Mouse (Mus musculus) lung, embryonic 15.5 days (tissue): ENCODE data around the gene Arhgap19. TPM values are rescaled to one million over a fixed set of nuclear protein-coding genes. Genes with fewer than 3 reads are reported as not detected.

Experiments used
- ATAC-seq: fragments of 200-750 bp; cut with Nextera tagmentation; 2 replicates; pipeline ENCODE4 v1.8.0; 2017; ENCODE audit warnings: moderate number of reproducible peaks, borderline replicate concordance; ENCODE audit not compliant: low FRiP score, low TSS enrichment; ENCODE audit errors: extremely low read depth
- H3K27ac ChIP-seq: fragments of 300-500 bp; sonication (generic); 2 replicates; pipeline ENCODE4 v1.5.1; 2015; ENCODE audit warnings: moderate library complexity, mild to moderate bottlenecking, inconsistent platforms
- H3K27me3 ChIP-seq: fragments of 300-500 bp; sonication (generic); 2 replicates; pipeline ENCODE4 v1.6.1; 2015; ENCODE audit warnings: inconsistent platforms
- H3K36me3 ChIP-seq: fragments of 300-500 bp; sonication (generic); 2 replicates; pipeline ENCODE4 v1.6.1; 2015; ENCODE audit warnings: inconsistent platforms
- H3K4me1 ChIP-seq: fragments of 300-500 bp; sonication (generic); 2 replicates; pipeline ENCODE4 v1.6.1; 2015; ENCODE audit warnings: inconsistent platforms
- H3K4me2 ChIP-seq: fragments of 300-500 bp; sonication (generic); 2 replicates; pipeline ENCODE4 v1.6.1; 2015; ENCODE audit warnings: inconsistent platforms, mild to moderate bottlenecking, moderate library complexity
- H3K4me3 ChIP-seq: fragments of 300-500 bp; sonication (generic); 2 replicates; pipeline ENCODE4 v1.5.1; 2015; ENCODE audit warnings: mild to moderate bottlenecking, inconsistent platforms
- H3K9ac ChIP-seq: fragments of 300-500 bp; sonication (generic); 2 replicates; pipeline ENCODE4 v1.6.1; 2015; ENCODE audit warnings: inconsistent platforms
- H3K9me3 ChIP-seq: fragments of 300-500 bp; sonication (generic); 2 replicates; pipeline ENCODE4 v1.6.1; 2016; ENCODE audit warnings: inconsistent platforms
- WGBS: fragments of 180-500 bp; shearing (Covaris S2); methylation state at CpG from one replicate; pipeline ENCODE4 v1.1.7; 2015; 5-methylcytosine and 5-hydroxymethylcytosine counted together
- polyA plus RNA-seq: library from polyadenylated mRNA; unstranded; fragments of >200 nt; fragmentation: Nextera tagmentation; extraction: Ambion mirVana; gene quantifications from 2 replicates; pipeline ENCODE4 v1.2.1, GENCODE M21; 2015

Arhgap19 gene
- polyA plus RNA-seq, 1 experiment from 2014 or later = 30.8 TPM

DNA sequence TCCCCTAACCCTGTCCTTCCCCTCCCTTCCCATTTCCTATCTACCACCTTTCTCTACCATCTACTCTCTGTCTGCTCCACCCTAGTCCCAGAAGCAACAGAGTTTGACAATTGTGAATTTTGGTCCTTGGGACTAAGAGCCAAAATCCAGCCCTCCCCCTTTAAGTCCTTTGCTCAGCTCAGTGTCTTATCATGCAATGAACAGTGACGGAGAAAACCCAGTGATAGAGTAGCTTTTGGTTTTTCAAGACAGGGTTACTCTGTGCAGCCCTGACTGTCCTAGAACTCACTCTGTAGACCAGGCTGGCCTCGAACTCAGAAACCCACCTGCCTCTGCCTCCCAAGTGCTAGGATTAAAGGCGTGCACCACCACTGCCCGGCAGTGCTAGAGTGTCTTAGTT, 11.5 kb upstream of the Arhgap19 start:
- WGBS = 87% methylated on average over 4 of the region's 4 CpGs
- H3K27me3 ChIP-seq = no peaks in the 10 kb centered on the region
- no peak for ATAC-seq
- no peak overlapping the region for H3K4me2 ChIP-seq
- H3K4me1 ChIP-seq = peaks cover 8% of the 10 kb centered on the region; the same call in 1 of the 2 replicates
- H3K27ac ChIP-seq = no peak overlapping the region
- no peak overlapping the region for H3K9ac ChIP-seq
- H3K9me3 ChIP-seq = no peaks in the 10 kb centered on the region
- H3K36me3 ChIP-seq = no peaks in the 10 kb centered on the region
- H3K4me3 ChIP-seq = no peak overlapping the region

DNA sequence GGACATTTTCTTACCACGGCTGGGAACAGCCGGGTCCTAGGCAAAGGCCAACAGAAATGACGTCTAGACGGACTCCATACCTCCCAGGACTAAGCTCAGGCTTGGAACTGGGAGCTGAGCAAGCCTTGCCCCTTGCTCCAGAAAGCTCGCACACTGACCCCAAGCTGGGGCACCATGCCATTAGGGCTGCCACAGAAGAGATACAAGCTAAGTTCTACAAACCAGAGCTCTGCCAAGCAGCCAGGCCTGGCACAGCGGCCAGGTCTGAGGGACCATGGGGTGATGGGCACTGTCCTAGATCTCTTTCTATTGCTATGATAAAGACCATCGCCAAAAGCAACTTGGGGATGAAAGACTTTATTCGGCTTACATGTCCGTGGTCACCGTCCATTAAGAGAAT, 10.7 kb upstream of the Arhgap19 start:
- Histone ChIP-seq H3K4me3 (no peak overlapping the region), H3K9me3 (no peaks in the 10 kb centered on the region), H3K27me3 (no peaks in the 10 kb centered on the region), H3K36me3 (no peaks in the 10 kb centered on the region), H3K27ac (no peak overlapping the region), H3K4me1 (peaks cover 4% of the 10 kb centered on the region; the same call in 1 of the 2 replicates), H3K4me2 (no peak overlapping the region), H3K9ac (no peak overlapping the region)
- ATAC-seq = no peak
- 90% methylated on average over 10 of the region's 10 CpGs for WGBS

GRCm38 (mm10) chr19:41810074-41810473, 8.2 kb upstream of the Arhgap19 start:
- no peaks in the 10 kb centered on the region for H3K27me3 ChIP-seq
- H3K36me3 ChIP-seq = no peaks in the 10 kb centered on the region
- WGBS = 75% methylated on average over 5 of the region's 5 CpGs
- no peak overlapping the region for H3K9ac ChIP-seq
- H3K27ac ChIP-seq = no peak overlapping the region
- ATAC-seq = no peak
- H3K4me3 ChIP-seq = no peak overlapping the region
- no peaks in the 10 kb centered on the region for H3K4me1 ChIP-seq
- H3K9me3 ChIP-seq = no peaks in the 10 kb centered on the region
- H3K4me2 ChIP-seq = no peak overlapping the region

DNA sequence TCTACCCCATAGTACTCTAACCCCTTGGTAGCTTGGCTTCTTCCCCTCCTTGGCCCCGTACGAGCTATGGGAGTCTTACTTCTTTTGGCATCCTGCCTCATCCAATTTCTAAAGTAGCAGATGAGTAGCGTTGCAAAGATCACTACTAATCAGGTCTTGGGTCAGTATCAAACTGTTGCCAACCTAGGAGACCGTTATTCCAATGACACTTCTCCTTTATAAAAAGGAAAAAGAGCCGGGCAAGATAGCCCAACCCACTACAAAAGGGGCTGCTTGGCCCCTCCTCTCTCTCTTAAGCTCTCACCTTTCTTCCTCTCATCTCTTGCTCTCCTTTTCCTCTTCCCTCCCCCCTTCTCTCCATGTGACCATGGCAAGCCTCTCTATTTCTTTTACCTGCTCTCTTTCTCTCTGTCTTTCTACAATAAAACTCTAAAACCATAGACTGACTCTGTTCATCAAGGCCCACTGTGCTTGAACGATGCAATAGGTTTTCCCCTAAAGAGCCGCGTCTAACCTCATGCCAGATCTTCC, 6.3 kb upstream of the Arhgap19 start:
- WGBS = 70% methylated on average over 8 of the region's 8 CpGs

GRCm38 (mm10) chr19:41807497-41807896, 5.7 kb upstream of the Arhgap19 start:
- Histone ChIP-seq H3K4me1 (no peaks in the 10 kb centered on the region), H3K27me3 (no peaks in the 10 kb centered on the region), H3K9me3 (no peaks in the 10 kb centered on the region), H3K27ac (no peak overlapping the region), H3K36me3 (no peaks in the 10 kb centered on the region), H3K4me2 (no peak overlapping the region), H3K4me3 (no peak overlapping the region), H3K9ac (no peak overlapping the region)
- no peak for ATAC-seq
- WGBS = 74% methylated on average over 9 of the region's 9 CpGs

More for the DNA sequence above, 6.3 kb upstream of the Arhgap19 start:
- H3K4me2 ChIP-seq = no peak overlapping the region
- no peaks in the 10 kb centered on the region for H3K27me3 ChIP-seq
- ATAC-seq = no peak
- no peak overlapping the region for H3K9ac ChIP-seq
- H3K27ac ChIP-seq = no peak overlapping the region
- no peaks in the 10 kb centered on the region for H3K36me3 ChIP-seq
- no peaks in the 10 kb centered on the region for H3K4me1 ChIP-seq
- no peak overlapping the region for H3K4me3 ChIP-seq
- no peaks in the 10 kb centered on the region for H3K9me3 ChIP-seq

DNA sequence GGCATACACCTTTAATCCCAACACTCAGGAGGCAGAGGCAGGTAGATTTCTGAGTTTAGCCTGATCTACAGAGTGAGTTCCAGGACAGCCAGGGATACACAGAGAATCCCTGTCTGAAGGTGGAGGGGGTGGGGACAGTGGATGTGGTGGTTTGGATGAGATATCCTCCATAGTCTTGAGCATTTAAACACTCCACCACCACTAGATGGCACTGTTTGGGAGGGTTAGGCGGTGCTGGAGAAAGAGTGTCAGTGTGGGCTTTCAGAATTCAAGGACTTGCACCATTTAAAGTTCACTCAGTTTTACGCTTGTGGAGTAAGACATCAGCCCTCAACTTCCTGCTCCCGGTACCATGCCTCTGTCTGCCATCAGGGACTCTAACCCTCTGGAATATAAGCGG, 4.0 kb upstream of the Arhgap19 start:
- no peak overlapping the region for H3K4me2 ChIP-seq
- no peaks in the 10 kb centered on the region for H3K36me3 ChIP-seq
- peaks cover 4% of the 10 kb centered on the region; the same call in 1 of the 2 replicates for H3K4me1 ChIP-seq
- no peak for ATAC-seq
- no peak overlapping the region for H3K4me3 ChIP-seq
- H3K27me3 ChIP-seq = no peaks in the 10 kb centered on the region
- no peak overlapping the region for H3K9ac ChIP-seq
- H3K27ac ChIP-seq = no peak overlapping the region
- 92% methylated on average over 4 of the region's 4 CpGs for WGBS
- no peaks in the 10 kb centered on the region for H3K9me3 ChIP-seq

DNA sequence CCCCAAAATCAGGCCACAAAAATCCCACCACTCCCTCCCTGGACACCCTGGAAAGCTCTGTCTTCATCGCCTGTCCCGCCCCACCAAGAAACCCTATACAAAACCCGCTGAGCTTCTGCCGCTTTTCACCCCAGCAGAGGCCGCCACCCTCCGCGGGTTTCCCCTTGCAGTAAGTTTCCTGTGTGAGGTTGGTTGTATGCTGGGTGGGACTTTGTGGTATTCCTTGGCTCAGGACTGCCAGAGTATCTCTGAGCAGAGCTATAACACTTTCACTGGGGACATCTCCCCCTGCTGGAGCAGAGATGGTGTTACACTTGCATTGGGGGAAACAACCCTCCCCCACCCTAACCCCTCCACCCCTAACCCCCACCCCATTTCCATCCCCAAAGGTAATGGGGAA, 1.5 kb upstream of the Arhgap19 start:
- 33% methylated on average over 7 of the region's 7 CpGs for WGBS

GRCm38 (mm10) chr19:41800986-41801741, 683 bp downstream of the Arhgap19 start:
- 3% methylated on average over 26 of the region's 26 CpGs for WGBS
- Histone ChIP-seq H3K9ac (peak overlapping the region; percentile 76), H3K4me3 (peak overlapping the region; percentile 80), H3K9me3 (no peaks in the 10 kb centered on the region), H3K27me3 (no peaks in the 10 kb centered on the region), H3K27ac (peak overlapping the region; percentile 75), H3K4me2 (peak overlapping the region; percentile 67), H3K4me1 (peaks cover 17% of the 10 kb centered on the region), H3K36me3 (no peaks in the 10 kb centered on the region)
- no peak; the same call in 1 of the 2 replicates for ATAC-seq

More for the DNA sequence above, 1.5 kb upstream of the Arhgap19 start:
- Histone ChIP-seq H3K4me3 (no peak overlapping the region), H3K4me2 (no peak overlapping the region), H3K36me3 (no peaks in the 10 kb centered on the region), H3K9ac (no peak overlapping the region), H3K9me3 (no peaks in the 10 kb centered on the region), H3K4me1 (peaks cover 15% of the 10 kb centered on the region), H3K27ac (no peak overlapping the region), H3K27me3 (no peaks in the 10 kb centered on the region)
- ATAC-seq = no peak

DNA sequence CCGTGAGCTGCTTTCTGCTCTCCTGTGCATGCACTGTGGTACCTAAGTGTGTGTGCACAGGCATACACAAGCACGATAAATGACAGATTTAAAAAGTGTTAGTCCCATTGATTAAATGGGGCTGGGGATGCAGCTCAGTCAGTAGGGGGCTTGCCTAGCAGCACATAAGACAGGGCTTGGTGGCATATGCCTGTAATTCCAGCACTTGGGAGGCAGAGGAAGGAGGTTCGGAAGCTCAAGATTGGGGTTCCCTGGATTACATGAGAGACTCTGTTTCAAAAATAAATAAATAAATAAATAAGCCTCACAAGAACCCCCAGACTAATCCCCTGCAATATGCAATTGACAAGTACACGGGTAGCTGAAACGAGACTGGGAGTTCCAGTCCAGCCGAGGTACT, 1.4 kb downstream of the Arhgap19 start:
- peaks cover 17% of the 10 kb centered on the region for H3K4me1 ChIP-seq
- no peaks in the 10 kb centered on the region for H3K36me3 ChIP-seq
- H3K9ac ChIP-seq = peak overlapping the region; percentile 76; the same call in 1 of the 2 replicates
- H3K27me3 ChIP-seq = no peaks in the 10 kb centered on the region
- ATAC-seq = no peak
- H3K4me2 ChIP-seq = peak overlapping the region; percentile 67
- no peak overlapping the region for H3K27ac ChIP-seq
- H3K4me3 ChIP-seq = peak overlapping the region; percentile 80
- WGBS = 47% methylated on average over 6 of the region's 6 CpGs
- no peaks in the 10 kb centered on the region for H3K9me3 ChIP-seq

- no peak for ATAC-seq
- H3K4me2 ChIP-seq = no peak overlapping the region
- no peaks in the 10 kb centered on the region for H3K36me3 ChIP-seq
- WGBS = 88% methylated on average over 6 of the region's 6 CpGs
- H3K27me3 ChIP-seq = no peaks in the 10 kb centered on the region
- H3K9me3 ChIP-seq = no peaks in the 10 kb centered on the region
- peaks cover 23% of the 10 kb centered on the region for H3K4me1 ChIP-seq
- H3K4me3 ChIP-seq = no peak overlapping the region
- no peak overlapping the region for H3K27ac ChIP-seq
- H3K9ac ChIP-seq = no peak overlapping the region
These were observed 4.3 kb downstream of the Arhgap19 start for GRCm38 (mm10) chr19:41797536-41797935.

DNA sequence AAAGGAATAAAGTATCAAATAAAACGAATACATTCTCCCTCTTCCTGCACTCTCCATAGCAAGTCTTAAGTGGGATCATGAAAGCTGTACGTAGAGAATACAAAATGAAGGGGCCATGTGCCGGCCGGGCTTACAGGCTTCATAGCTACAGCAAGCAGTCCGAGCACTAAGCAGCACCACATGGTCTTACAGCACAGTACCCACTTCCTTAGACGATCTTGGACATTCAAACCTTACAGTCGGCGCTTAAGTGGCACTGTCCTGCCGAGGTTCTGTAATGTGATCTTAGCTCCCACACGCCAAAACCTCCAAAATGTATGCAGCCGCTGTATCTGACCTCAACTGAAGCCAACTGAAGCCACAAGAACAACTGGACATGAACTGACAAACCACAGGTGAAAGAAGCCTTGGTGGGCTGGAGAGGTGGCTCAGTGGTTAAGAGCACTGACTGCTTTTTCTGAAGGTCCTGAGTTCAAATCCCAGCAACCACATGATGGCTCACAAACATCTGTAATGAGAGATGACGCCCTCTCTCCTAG, 5.0 kb downstream of the Arhgap19 start:
- Histone ChIP-seq H3K36me3 (no peaks in the 10 kb centered on the region), H3K27me3 (no peaks in the 10 kb centered on the region), H3K27ac (no peak overlapping the region), H3K9me3 (no peaks in the 10 kb centered on the region), H3K4me1 (peaks cover 23% of the 10 kb centered on the region), H3K4me3 (no peak overlapping the region), H3K9ac (no peak overlapping the region), H3K4me2 (no peak overlapping the region)
- 78% methylated on average over 12 of the region's 12 CpGs for WGBS
- no peak for ATAC-seq

DNA sequence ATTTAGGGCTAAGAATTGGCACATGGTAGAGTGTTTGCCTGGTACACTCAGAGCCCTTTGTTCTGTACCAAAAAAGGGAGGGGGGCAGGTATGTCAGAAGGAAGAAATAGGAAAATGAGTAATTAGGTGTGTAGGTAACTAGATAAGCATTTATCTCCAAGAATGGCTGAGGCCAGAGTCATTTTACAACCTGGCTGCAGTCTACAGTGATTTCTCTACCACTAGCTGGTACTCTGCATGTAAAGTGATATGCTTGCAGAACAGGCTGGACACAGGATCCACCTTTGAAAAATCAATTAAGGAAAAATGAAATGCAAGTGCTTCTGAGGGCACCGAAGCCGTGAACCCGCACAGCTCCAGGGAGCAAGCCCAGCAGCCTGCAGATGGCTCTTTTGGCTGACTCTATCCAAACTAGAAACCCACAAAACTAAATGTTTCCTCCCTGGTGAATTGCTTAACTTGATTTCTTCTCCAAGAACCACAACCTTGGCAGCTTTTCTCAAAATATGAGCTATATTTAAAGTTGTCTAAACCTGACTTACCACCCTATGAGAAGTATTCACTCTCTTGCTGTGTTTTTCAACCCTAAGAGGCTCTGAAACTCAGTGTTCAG, 5.6 kb downstream of the Arhgap19 start:
- peaks cover 2% of the 10 kb centered on the region; the same call in 1 of the 2 replicates for H3K36me3 ChIP-seq
- no peak overlapping the region for H3K4me3 ChIP-seq
- H3K9ac ChIP-seq = no peak overlapping the region
- WGBS = 70% methylated on average over 3 of the region's 3 CpGs
- peaks cover 23% of the 10 kb centered on the region for H3K4me1 ChIP-seq
- ATAC-seq = no peak
- H3K9me3 ChIP-seq = no peaks in the 10 kb centered on the region
- H3K27ac ChIP-seq = no peak overlapping the region
- no peaks in the 10 kb centered on the region for H3K27me3 ChIP-seq
- H3K4me2 ChIP-seq = no peak overlapping the region
